Mouse (Mus musculus) gastrocnemius, postnatal 36 days (tissue): ENCODE measurements around the gene Tmem200a. TPM values are rescaled to one million over a fixed set of nuclear protein-coding genes. Genes with fewer than 3 reads are reported as not detected.

Experiments used
- DNase-seq, 2 experiments: peaks; one replicate each; pipeline ENCODE4 v3.0.0; 2022
- intact Hi-C: fragments of 180-260 bp; cut with DNase I; formaldehyde crosslinking; loops from one replicate; pipeline ENCODE4 v1.15.1; 2025
- total RNA-seq, 2 experiments: library from RNA; stranded (reverse); gene quantifications; 2 replicates each; pipeline ENCODE4 v1.2.3; 2021

The Tmem200a gene
- total RNA-seq, 2 experiments from 2014 or later, result 0.07 to 0.13 TPM

GRCm38 (mm10) chr10:25999291-25999930 is 79.4 kb downstream of the Tmem200a start:
- intact Hi-C loops, result no loop called here
- DNase-seq, result no peak

- DNase-seq, result no peak
Measured at GRCm38 (mm10) chr10:25984056-25984455, 94.8 kb downstream of the Tmem200a start.

GRCm38 (mm10) chr10:25982617-25983016 is 96.2 kb downstream of the Tmem200a start:
- DNase-seq, result no peak
- intact Hi-C loops, result no loop called here

More at GRCm38 (mm10) chr10:25984056-25984455, 94.8 kb downstream of the Tmem200a start:
- intact Hi-C loops, result no loop called here

- intact Hi-C loops, result no loop called here
- DNase-seq, result no peak
Measured at GRCm38 (mm10) chr10:25962863-25963262, 116.0 kb downstream of the Tmem200a start.

GRCm38 (mm10) chr10:25961066-25961465 is 117.8 kb downstream of the Tmem200a start:
- intact Hi-C loops, result no loop called here
- no peak for DNase-seq

- DNase-seq, result no peak
- intact Hi-C loops, result no loop called here
Measured at GRCm38 (mm10) chr10:25958762-25959753, 119.8 kb downstream of the Tmem200a start.

- DNase-seq, result no peak
- intact Hi-C loops, result no loop called here
Measured at GRCm38 (mm10) chr10:25954641-25955228, 124.1 kb downstream of the Tmem200a start.

- intact Hi-C loops, result no loop called here
- DNase-seq, result no peak
Measured at GRCm38 (mm10) chr10:25952838-25953237, 126.0 kb downstream of the Tmem200a start.

- intact Hi-C loops, result no loop called here
- DNase-seq, result no peak
Measured at GRCm38 (mm10) chr10:25952150-25952549, 126.7 kb downstream of the Tmem200a start.

GRCm38 (mm10) chr10:25945866-25946265 is 133.0 kb downstream of the Tmem200a start:
- no peak for DNase-seq
- intact Hi-C loops, result no loop called here

GRCm38 (mm10) chr10:25944641-25945040 is 134.2 kb downstream of the Tmem200a start:
- DNase-seq, result no peak
- intact Hi-C loops, result no loop called here

- intact Hi-C loops, result no loop called here
- no peak for DNase-seq
Measured at GRCm38 (mm10) chr10:25931796-25932195, 147.1 kb downstream of the Tmem200a start.

- no peak for DNase-seq
- intact Hi-C loops, result no loop called here
Measured at GRCm38 (mm10) chr10:25929401-25930150, 149.3 kb downstream of the Tmem200a start.

- intact Hi-C loops, result no loop called here
- no peak for DNase-seq
Measured at GRCm38 (mm10) chr10:25928861-25929368, 149.9 kb downstream of the Tmem200a start.

GRCm38 (mm10) chr10:25928448-25928786 is 150.4 kb downstream of the Tmem200a start:
- DNase-seq, result no peak
- intact Hi-C loops, result no loop called here

GRCm38 (mm10) chr10:25927553-25928447 is 151.1 kb downstream of the Tmem200a start:
- no peak for DNase-seq
- intact Hi-C loops, result no loop called here

- intact Hi-C loops, result no loop called here
Measured at GRCm38 (mm10) chr10:25920640-25921278, 158.1 kb downstream of the Tmem200a start.

GRCm38 (mm10) chr10:25918103-25918502 is 160.7 kb downstream of the Tmem200a start:
- DNase-seq, result no peak
- intact Hi-C loops, result no loop called here

More at GRCm38 (mm10) chr10:25920640-25921278, 158.1 kb downstream of the Tmem200a start:
- DNase-seq, result no peak

- no peak for DNase-seq
- intact Hi-C loops, result no loop called here
Measured at GRCm38 (mm10) chr10:25910270-25910669, 168.6 kb downstream of the Tmem200a start.
